Mouse (Mus musculus): ENCODE results near the gene Gm21981. TPM values are rescaled to one million over a fixed set of nuclear protein-coding genes. Genes with fewer than 3 reads are reported as not detected.

Gene Gm21981
- polyA plus RNA-seq, 1 experiment from 2014 or later = 1.4 TPM

- no peak overlapping the region for H3K27ac ChIP-seq (ENCODE audit: low read depth, low read length)
- no peak for ATAC-seq
- 51% methylated on average over 24 of the region's 24 CpGs for WGBS
Observed at GRCm38 (mm10) chr17:47730633-47731575, 36.6 kb upstream of the Gm21981 start.

GRCm38 (mm10) chr17:47726566-47726965 lies 32.3 kb upstream of the Gm21981 start, which contains the start of gene Pgc:
Gene Pgc (plus strand): TSS chr17:47726842.
- no peaks in the 10 kb centered on the region for H3K27me3 ChIP-seq (replicated peaks; ENCODE audit: control insufficient read depth, insufficient read depth, low read length)
- no peaks in the 10 kb centered on the region for H3K4me1 ChIP-seq (ENCODE audit: control insufficient read depth, insufficient read depth, low read depth, low read length)
- no peak within 1 kb of the TSS for H3K4me3 ChIP-seq (ENCODE audit: low read length)
- H3K27ac ChIP-seq (ENCODE audit: low read depth, low read length) = no peak within 1 kb of the TSS
- no peaks in the 10 kb centered on the region for H3K36me3 ChIP-seq (ENCODE audit: control insufficient read depth, insufficient read depth, low read length)
- no peaks in the 10 kb centered on the region for H3K9me3 ChIP-seq (ENCODE audit: control insufficient read depth, low read length)
- no peak within 1 kb of the TSS for H3K4me2 ChIP-seq (ENCODE audit: low read length)
- WGBS = 86% methylated on average over 11 of the region's 11 CpGs
- H3K9ac ChIP-seq (ENCODE audit: low read depth, low read length) = no peak within 1 kb of the TSS
- ATAC-seq = no peak

More at GRCm38 (mm10) chr17:47730633-47731575, 36.6 kb upstream of the Gm21981 start:
- Histone ChIP-seq H3K36me3 (ENCODE audit: control insufficient read depth, insufficient read depth, low read length) (no peaks in the 10 kb centered on the region), H3K4me2 (ENCODE audit: low read length) (no peak overlapping the region), H3K27me3 (replicated peaks; ENCODE audit: control insufficient read depth, insufficient read depth, low read length) (no peaks in the 10 kb centered on the region), H3K4me1 (ENCODE audit: control insufficient read depth, insufficient read depth, low read depth, low read length) (no peaks in the 10 kb centered on the region), H3K4me3 (ENCODE audit: low read length) (no peak overlapping the region), H3K9ac (ENCODE audit: low read depth, low read length) (no peak overlapping the region), H3K9me3 (ENCODE audit: control insufficient read depth, low read length) (no peaks in the 10 kb centered on the region)

- Histone ChIP-seq H3K4me3 (ENCODE audit: low read length) (no peak overlapping the region), H3K4me2 (ENCODE audit: low read length) (no peak overlapping the region), H3K27ac (ENCODE audit: low read depth, low read length) (no peak overlapping the region), H3K9ac (ENCODE audit: low read depth, low read length) (no peak overlapping the region), H3K27me3 (replicated peaks; ENCODE audit: control insufficient read depth, insufficient read depth, low read length) (no peaks in the 10 kb centered on the region), H3K9me3 (ENCODE audit: control insufficient read depth, low read length) (no peaks in the 10 kb centered on the region), H3K4me1 (ENCODE audit: control insufficient read depth, insufficient read depth, low read depth, low read length) (no peaks in the 10 kb centered on the region), H3K36me3 (ENCODE audit: control insufficient read depth, insufficient read depth, low read length) (no peaks in the 10 kb centered on the region)
- ATAC-seq = no peak
- WGBS = 82% methylated on average over 4 of the region's 4 CpGs
Observed at GRCm38 (mm10) chr17:47721183-47721582, 26.9 kb upstream of the Gm21981 start.

GRCm38 (mm10) chr17:47715037-47715436 lies 20.8 kb upstream of the Gm21981 start:
- no peak for ATAC-seq
- Histone ChIP-seq H3K9ac (ENCODE audit: low read depth, low read length) (no peak overlapping the region), H3K4me1 (ENCODE audit: control insufficient read depth, insufficient read depth, low read depth, low read length) (no peaks in the 10 kb centered on the region), H3K27me3 (replicated peaks; ENCODE audit: control insufficient read depth, insufficient read depth, low read length) (no peaks in the 10 kb centered on the region), H3K4me2 (ENCODE audit: low read length) (no peak overlapping the region), H3K27ac (ENCODE audit: low read depth, low read length) (no peak overlapping the region), H3K36me3 (ENCODE audit: control insufficient read depth, insufficient read depth, low read length) (no peaks in the 10 kb centered on the region), H3K9me3 (ENCODE audit: control insufficient read depth, low read length) (no peaks in the 10 kb centered on the region), H3K4me3 (ENCODE audit: low read length) (no peak overlapping the region)
- WGBS = 56% methylated on average over 3 of the region's 3 CpGs

GRCm38 (mm10) chr17:47712889-47713571 lies 18.8 kb upstream of the Gm21981 start:
- 42% methylated on average over 12 of the region's 22 CpGs for WGBS
- Histone ChIP-seq H3K9ac (ENCODE audit: low read depth, low read length) (peak overlapping the region; percentile 22; the same call in 1 of the 2 replicates), H3K27ac (ENCODE audit: low read depth, low read length) (peak overlapping the region; percentile 48; the same call in 1 of the 2 replicates), H3K4me2 (ENCODE audit: low read length) (peak overlapping the region; percentile 32), H3K4me3 (ENCODE audit: low read length) (no peak overlapping the region; the same call in 1 of the 2 replicates), H3K36me3 (ENCODE audit: control insufficient read depth, insufficient read depth, low read length) (no peaks in the 10 kb centered on the region), H3K27me3 (replicated peaks; ENCODE audit: control insufficient read depth, insufficient read depth, low read length) (no peaks in the 10 kb centered on the region), H3K9me3 (ENCODE audit: control insufficient read depth, low read length) (no peaks in the 10 kb centered on the region), H3K4me1 (ENCODE audit: control insufficient read depth, insufficient read depth, low read depth, low read length) (no peaks in the 10 kb centered on the region)
- peak; percentile 59 for ATAC-seq

- no peak overlapping the region for H3K9ac ChIP-seq (ENCODE audit: low read depth, low read length)
- 74% methylated on average over 6 of the region's 6 CpGs for WGBS
- no peaks in the 10 kb centered on the region for H3K9me3 ChIP-seq (ENCODE audit: control insufficient read depth, low read length)
- no peak overlapping the region for H3K27ac ChIP-seq (ENCODE audit: low read depth, low read length)
- no peaks in the 10 kb centered on the region for H3K36me3 ChIP-seq (ENCODE audit: control insufficient read depth, insufficient read depth, low read length)
- H3K4me2 ChIP-seq (ENCODE audit: low read length) = no peak overlapping the region
- no peaks in the 10 kb centered on the region for H3K27me3 ChIP-seq (replicated peaks; ENCODE audit: control insufficient read depth, insufficient read depth, low read length)
- ATAC-seq = no peak
- H3K4me3 ChIP-seq (ENCODE audit: low read length) = no peak overlapping the region
- H3K4me1 ChIP-seq (ENCODE audit: control insufficient read depth, insufficient read depth, low read depth, low read length) = no peaks in the 10 kb centered on the region
Observed at GRCm38 (mm10) chr17:47711883-47712282, 17.6 kb upstream of the Gm21981 start.

- Histone ChIP-seq H3K4me2 (ENCODE audit: low read length) (no peak overlapping the region), H3K9me3 (ENCODE audit: control insufficient read depth, low read length) (no peaks in the 10 kb centered on the region), H3K36me3 (ENCODE audit: control insufficient read depth, insufficient read depth, low read length) (no peaks in the 10 kb centered on the region), H3K4me3 (ENCODE audit: low read length) (no peak overlapping the region), H3K27me3 (replicated peaks; ENCODE audit: control insufficient read depth, insufficient read depth, low read length) (no peaks in the 10 kb centered on the region), H3K4me1 (ENCODE audit: control insufficient read depth, insufficient read depth, low read depth, low read length) (no peaks in the 10 kb centered on the region), H3K27ac (ENCODE audit: low read depth, low read length) (no peak overlapping the region), H3K9ac (ENCODE audit: low read depth, low read length) (no peak overlapping the region)
- WGBS = 80% methylated on average over 3 of the region's 3 CpGs
- ATAC-seq = no peak
Observed at GRCm38 (mm10) chr17:47710036-47710435, 15.8 kb upstream of the Gm21981 start.

GRCm38 (mm10) chr17:47708972-47709371 lies 14.7 kb upstream of the Gm21981 start:
- Histone ChIP-seq H3K4me1 (ENCODE audit: control insufficient read depth, insufficient read depth, low read depth, low read length) (no peaks in the 10 kb centered on the region), H3K9ac (ENCODE audit: low read depth, low read length) (no peak overlapping the region), H3K27me3 (replicated peaks; ENCODE audit: control insufficient read depth, insufficient read depth, low read length) (no peaks in the 10 kb centered on the region), H3K4me2 (ENCODE audit: low read length) (no peak overlapping the region), H3K9me3 (ENCODE audit: control insufficient read depth, low read length) (no peaks in the 10 kb centered on the region), H3K27ac (ENCODE audit: low read depth, low read length) (no peak overlapping the region), H3K36me3 (ENCODE audit: control insufficient read depth, insufficient read depth, low read length) (no peaks in the 10 kb centered on the region), H3K4me3 (ENCODE audit: low read length) (no peak overlapping the region)
- 79% methylated on average over 4 of the region's 4 CpGs for whole genome bisulfite sequencing
- no peak for ATAC-seq

- Histone ChIP-seq H3K4me1 (ENCODE audit: control insufficient read depth, insufficient read depth, low read depth, low read length) (no peaks in the 10 kb centered on the region), H3K4me3 (ENCODE audit: low read length) (no peak overlapping the region), H3K4me2 (ENCODE audit: low read length) (no peak overlapping the region), H3K9me3 (ENCODE audit: control insufficient read depth, low read length) (no peaks in the 10 kb centered on the region), H3K36me3 (ENCODE audit: control insufficient read depth, insufficient read depth, low read length) (peaks cover 5% of the 10 kb centered on the region; the same call in 1 of the 2 replicates), H3K9ac (ENCODE audit: low read depth, low read length) (no peak overlapping the region), H3K27ac (ENCODE audit: low read depth, low read length) (no peak overlapping the region), H3K27me3 (replicated peaks; ENCODE audit: control insufficient read depth, insufficient read depth, low read length) (no peaks in the 10 kb centered on the region)
- WGBS = 84% methylated on average over 3 of the region's 3 CpGs
- ATAC-seq = no peak
Observed at GRCm38 (mm10) chr17:47707961-47708360, 13.7 kb upstream of the Gm21981 start.
